Mouse (Mus musculus) heart, embryonic 15.5 days (tissue): ENCODE measurements around the gene C130026I21Rik. TPM values are rescaled to one million over a fixed set of nuclear protein-coding genes. Genes with fewer than 3 reads are reported as not detected.
"Not testable (repeated sequence)": the region's sequence is repeated elsewhere in the genome, so short reads cannot be mapped to it uniquely, and the experiment has no call there.

ENCODE experiments used
- ATAC-seq: fragments of 200-750 bp; cut with Nextera tagmentation; replicated peaks from 2 replicates; pipeline ENCODE4 v1.8.0; 2017; ENCODE audit warnings: low read depth, moderate TSS enrichment; ENCODE audit not compliant: insufficient number of reproducible peaks, insufficient read depth, low FRiP score
- H3K27ac ChIP-seq: fragments of 300-500 bp; sonication (generic); 2 replicates; pipeline ENCODE4 v1.5.1; 2015; ENCODE audit warnings: mild to moderate bottlenecking, inconsistent platforms
- H3K27me3 ChIP-seq: fragments of 300-500 bp; sonication (generic); 2 replicates; pipeline ENCODE4 v1.6.1; 2015; ENCODE audit warnings: inconsistent platforms
- H3K36me3 ChIP-seq: fragments of 300-500 bp; sonication (generic); 2 replicates; pipeline ENCODE4 v1.6.1; 2015; ENCODE audit warnings: mild to moderate bottlenecking, inconsistent platforms
- H3K4me1 ChIP-seq: fragments of 300-500 bp; sonication (generic); replicated peaks from 2 replicates; pipeline ENCODE4 v1.6.1; 2015; ENCODE audit warnings: inconsistent platforms
- H3K4me2 ChIP-seq: fragments of 300-500 bp; sonication (generic); 2 replicates; pipeline ENCODE4 v1.6.1; 2015; ENCODE audit warnings: inconsistent platforms, mild to moderate bottlenecking, moderate library complexity
- H3K4me3 ChIP-seq: fragments of 300-500 bp; sonication (generic); 2 replicates; pipeline ENCODE4 v1.5.1; 2015; ENCODE audit warnings: mild to moderate bottlenecking, inconsistent platforms
- H3K9ac ChIP-seq: fragments of 300-500 bp; sonication (generic); 2 replicates; pipeline ENCODE4 v1.6.1; 2015; ENCODE audit warnings: mild to moderate bottlenecking, inconsistent platforms
- H3K9me3 ChIP-seq: fragments of 300-500 bp; sonication (generic); replicated peaks from 2 replicates; pipeline ENCODE4 v1.6.1; 2016; ENCODE audit warnings: inconsistent platforms
- WGBS: fragments of 180-500 bp; shearing (Covaris S2); methylation state at CpG from one replicate; pipeline ENCODE4 v1.1.7; 2015; ENCODE audit warnings: mixed read lengths; 5-methylcytosine and 5-hydroxymethylcytosine counted together
- polyA plus RNA-seq: library from polyadenylated mRNA; unstranded; fragments of >200 nt; fragmentation: Nextera tagmentation; extraction: Ambion mirVana; gene quantifications from 2 replicates; pipeline ENCODE4 v1.2.1, GENCODE M21; 2015

C130026I21Rik gene
- polyA plus RNA-seq, 1 experiment from 2014 or later: not detected

DNA sequence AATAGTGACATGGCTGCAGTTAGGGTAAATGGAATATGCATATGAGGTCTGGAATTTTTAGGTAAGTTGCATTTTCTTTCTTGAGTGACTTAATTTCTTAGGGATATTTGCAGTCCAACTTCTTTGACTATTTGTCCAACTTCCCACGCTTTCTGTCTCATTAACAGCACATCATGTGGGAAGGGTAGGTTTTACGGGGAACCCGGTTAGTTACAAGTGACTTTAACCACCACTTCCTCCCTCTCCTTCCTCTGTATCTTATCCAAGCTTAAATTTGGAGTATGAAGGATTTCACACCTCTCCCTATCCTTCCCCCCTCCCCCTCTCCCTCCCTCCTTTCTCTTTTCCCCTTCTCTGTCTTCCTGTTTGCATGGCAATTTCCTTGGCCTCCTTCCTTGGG is 259.4 kb downstream of the C130026I21Rik start:
- H3K9ac ChIP-seq, H3K27me3 ChIP-seq, H3K9me3 ChIP-seq, H3K36me3 ChIP-seq, H3K27ac ChIP-seq, H3K4me2 ChIP-seq, H3K4me1 ChIP-seq, ATAC-seq, H3K4me3 ChIP-seq: not testable (repeated sequence)
- WGBS: 75% methylated on average over 3 of the region's 3 CpGs

DNA sequence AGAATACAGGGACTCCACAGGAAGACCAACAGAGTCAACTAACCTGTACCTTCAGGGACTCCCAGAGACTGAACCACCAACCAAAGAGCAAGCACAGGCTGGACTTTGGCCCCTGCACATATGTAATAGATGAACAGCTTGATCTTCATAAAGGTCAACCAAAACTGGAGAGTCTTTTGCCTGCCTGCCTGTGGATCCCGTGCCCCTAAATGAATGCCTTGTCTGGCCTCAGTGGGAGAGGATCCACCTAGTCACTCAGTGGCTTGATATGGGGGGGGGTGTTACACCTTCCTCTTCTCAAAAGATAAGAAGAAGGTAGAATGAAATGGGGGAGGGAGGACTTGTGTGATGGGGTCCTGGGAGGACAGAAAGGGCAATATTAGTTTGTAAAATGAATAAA is 262.6 kb downstream of the C130026I21Rik start:
- H3K4me1 ChIP-seq, ATAC-seq, H3K27ac ChIP-seq, H3K9me3 ChIP-seq, H3K27me3 ChIP-seq, H3K9ac ChIP-seq, H3K4me3 ChIP-seq, H3K36me3 ChIP-seq, H3K4me2 ChIP-seq: not testable (repeated sequence)
- 54% methylated on average over 1 of the region's 1 CpGs for WGBS

DNA sequence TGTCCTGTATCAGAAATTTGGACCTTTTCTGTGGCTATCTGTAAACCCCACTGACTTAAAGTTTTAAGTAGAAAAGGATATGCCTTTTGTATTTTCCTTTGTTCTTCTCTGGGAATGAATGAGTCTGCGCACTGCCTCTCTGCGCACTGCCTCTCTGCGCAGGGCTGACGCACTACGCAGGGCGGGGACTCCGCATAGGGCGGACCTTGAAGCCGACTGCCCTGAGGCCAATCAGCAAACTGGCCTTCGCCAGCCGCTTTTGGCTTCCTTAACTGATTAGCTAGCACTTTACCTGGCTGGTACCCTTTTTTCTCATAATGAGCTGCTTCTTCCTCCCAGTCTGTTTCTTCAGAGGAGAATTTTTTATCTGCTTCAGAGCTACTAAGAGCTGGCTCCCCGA is 271.1 kb downstream of the C130026I21Rik start:
- H3K9ac ChIP-seq, H3K4me3 ChIP-seq, H3K27ac ChIP-seq, H3K4me2 ChIP-seq, H3K27me3 ChIP-seq, H3K4me1 ChIP-seq, H3K36me3 ChIP-seq, ATAC-seq, H3K9me3 ChIP-seq: not testable (repeated sequence)
- 95% methylated on average over 7 of the region's 12 CpGs for WGBS

DNA sequence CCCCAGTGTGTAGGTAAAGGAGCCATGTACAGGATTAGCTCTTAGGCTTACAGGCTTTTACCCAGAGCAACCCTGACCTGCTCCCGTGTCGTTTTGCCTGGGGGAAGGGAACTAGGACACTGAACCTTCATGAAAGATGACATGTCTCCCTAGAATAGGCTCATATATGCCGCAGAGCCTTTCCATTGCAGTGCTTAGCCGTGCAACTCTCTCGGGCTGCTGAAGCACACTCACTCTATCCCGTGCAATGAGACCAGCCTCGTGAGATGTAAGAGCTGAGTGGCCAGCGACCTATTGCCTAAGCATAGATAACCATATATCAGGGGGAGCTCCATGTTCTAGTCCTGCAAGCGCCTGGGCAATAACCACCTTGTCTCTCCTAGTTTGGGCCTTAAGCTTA is 274.1 kb downstream of the C130026I21Rik start:
- H3K27me3 ChIP-seq, ATAC-seq: not testable (repeated sequence)
- 79% methylated on average over 7 of the region's 9 CpGs for WGBS

DNA sequence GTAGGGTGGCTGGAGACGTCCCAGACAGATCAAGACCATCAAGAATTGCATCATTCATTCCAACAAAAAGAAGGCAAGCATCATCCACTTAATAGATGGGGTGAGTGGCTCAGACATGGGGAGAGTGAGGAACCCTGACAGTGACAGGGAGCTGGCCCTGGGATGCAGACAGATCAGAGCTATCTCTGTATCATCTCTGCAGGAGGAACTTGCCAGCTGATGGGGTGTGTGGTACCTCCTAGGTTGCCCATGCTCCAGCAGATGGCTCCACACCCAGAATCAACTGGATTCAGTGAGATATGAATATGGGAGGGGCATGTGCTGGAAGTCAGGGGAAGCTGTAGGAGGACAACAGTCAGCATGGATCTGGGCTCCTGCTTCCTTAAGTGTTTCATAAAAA is 275.9 kb downstream of the C130026I21Rik start:
- not testable (repeated sequence) for H3K4me1 ChIP-seq, H3K4me2 ChIP-seq, H3K27me3 ChIP-seq, H3K9me3 ChIP-seq, H3K4me3 ChIP-seq, ATAC-seq, H3K9ac ChIP-seq, H3K27ac ChIP-seq, H3K36me3 ChIP-seq
- no CpG with 5 or more reads among the region's 1 CpGs for WGBS

More for the DNA sequence above, 274.1 kb downstream of the C130026I21Rik start:
- H3K4me2 ChIP-seq, H3K9ac ChIP-seq, H3K4me3 ChIP-seq, H3K9me3 ChIP-seq, H3K4me1 ChIP-seq, H3K36me3 ChIP-seq, H3K27ac ChIP-seq: not testable (repeated sequence)

DNA sequence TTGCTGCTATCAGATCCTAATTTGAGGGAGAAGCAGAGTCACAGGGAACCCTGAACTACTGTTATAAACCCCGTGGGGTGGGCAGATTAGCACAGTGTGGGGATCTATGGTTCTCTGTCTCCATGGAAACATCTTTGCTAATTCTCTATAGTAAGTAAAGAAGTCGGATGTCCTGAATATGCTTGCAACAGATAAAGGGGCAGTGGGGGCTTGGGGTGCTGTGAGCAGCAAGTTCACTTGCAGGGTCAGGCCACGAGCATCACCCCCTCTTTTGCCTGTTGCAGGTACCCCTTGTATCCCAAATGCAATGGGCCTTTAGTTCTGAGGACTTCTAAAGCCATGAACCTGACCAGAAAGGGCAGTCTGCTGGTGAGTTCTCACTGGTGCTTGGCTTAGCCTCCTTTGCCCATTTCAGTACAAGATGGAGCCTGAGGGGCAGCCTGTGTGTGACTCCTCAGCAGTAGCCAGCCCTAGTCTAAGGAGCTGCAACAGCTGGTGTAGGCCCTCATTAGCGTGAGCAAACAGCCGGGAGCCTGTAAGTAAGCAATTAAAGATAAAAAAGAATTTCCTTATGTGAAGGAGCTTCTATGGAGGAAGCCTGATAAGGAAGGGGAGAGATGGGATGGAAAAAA is 276.6 kb downstream of the C130026I21Rik start:
- not testable (repeated sequence) for H3K4me1 ChIP-seq, H3K4me3 ChIP-seq, H3K9me3 ChIP-seq, H3K27ac ChIP-seq, H3K9ac ChIP-seq, H3K36me3 ChIP-seq, H3K27me3 ChIP-seq, H3K4me2 ChIP-seq
- peak; percentile 53 for ATAC-seq
- WGBS: 31% methylated on average over 2 of the region's 5 CpGs

DNA sequence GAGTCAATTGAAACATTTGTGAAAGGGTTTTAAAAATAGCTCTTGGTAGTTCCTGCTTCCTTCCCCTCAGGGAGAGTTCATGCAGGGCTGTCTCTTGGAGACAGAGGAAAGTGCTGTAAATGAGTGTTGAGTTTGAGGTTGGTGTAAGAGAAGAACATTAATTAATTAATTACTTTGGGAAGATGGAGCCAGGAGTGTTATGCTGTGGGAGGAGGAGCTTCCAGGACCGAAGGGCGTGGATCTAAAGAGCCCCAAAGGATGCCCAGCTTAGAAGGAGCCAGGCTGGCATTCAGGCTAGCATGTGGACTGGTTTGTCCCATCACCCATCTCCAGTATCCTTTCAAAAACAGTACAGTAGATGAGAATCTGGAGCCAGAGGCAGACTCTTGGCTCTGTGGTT is 277.1 kb downstream of the C130026I21Rik start:
- not testable (repeated sequence) for H3K4me3 ChIP-seq, H3K36me3 ChIP-seq, H3K27ac ChIP-seq, H3K9me3 ChIP-seq, H3K4me1 ChIP-seq, H3K27me3 ChIP-seq, H3K9ac ChIP-seq, H3K4me2 ChIP-seq
- WGBS: no CpG with 5 or more reads among the region's 2 CpGs
- peak; percentile 60 for ATAC-seq

DNA sequence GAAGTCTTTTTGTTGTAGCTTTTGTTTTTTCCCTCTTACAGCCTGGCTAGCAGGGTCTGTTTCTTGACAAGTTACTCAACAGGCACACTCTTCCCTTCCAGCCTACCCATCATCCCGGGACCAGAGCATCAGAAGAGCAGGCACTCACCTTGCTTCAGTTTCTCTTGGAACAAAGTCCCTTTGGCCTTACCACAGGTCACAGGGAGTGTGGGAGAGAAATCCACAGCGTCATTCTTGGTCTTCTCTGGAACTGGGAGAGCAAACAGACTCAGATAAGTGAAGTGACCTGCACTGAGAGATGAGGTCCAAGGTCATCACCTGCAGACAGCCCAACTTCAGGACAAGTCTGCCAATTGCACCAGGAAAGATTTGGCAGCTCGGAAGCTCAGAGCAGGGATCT is 277.5 kb downstream of the C130026I21Rik start:
- not testable (repeated sequence) for H3K9ac ChIP-seq, H3K27me3 ChIP-seq, H3K36me3 ChIP-seq, H3K4me3 ChIP-seq, H3K4me1 ChIP-seq, H3K9me3 ChIP-seq, H3K4me2 ChIP-seq, H3K27ac ChIP-seq
- no CpG with 5 or more reads among the region's 3 CpGs for WGBS
- peak; percentile 47 for ATAC-seq

DNA sequence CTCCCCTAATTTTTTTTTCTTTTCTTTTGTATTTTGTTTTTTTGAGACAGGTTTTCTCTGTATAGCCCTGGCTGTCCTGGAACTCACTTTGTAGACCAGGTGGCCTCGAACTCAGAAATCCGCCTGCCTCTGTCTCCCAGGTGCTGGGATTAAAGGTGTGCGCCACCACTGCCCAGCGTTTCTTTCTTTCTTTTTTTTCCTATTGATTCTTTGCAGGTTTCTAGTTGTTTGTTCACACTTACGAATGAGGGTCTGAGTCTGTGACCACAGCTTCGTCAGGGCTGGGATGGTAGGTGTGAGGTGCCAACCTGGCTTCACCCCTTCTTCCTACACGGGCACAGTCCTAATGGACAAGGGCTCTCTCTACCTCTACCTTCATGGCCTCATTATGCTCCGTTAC is 281.3 kb downstream of the C130026I21Rik start:
- 72% methylated on average over 8 of the region's 8 CpGs for WGBS
- H3K27me3 ChIP-seq, H3K9ac ChIP-seq, ATAC-seq, H3K4me1 ChIP-seq, H3K9me3 ChIP-seq, H3K4me3 ChIP-seq, H3K36me3 ChIP-seq, H3K4me2 ChIP-seq, H3K27ac ChIP-seq: not testable (repeated sequence)

DNA sequence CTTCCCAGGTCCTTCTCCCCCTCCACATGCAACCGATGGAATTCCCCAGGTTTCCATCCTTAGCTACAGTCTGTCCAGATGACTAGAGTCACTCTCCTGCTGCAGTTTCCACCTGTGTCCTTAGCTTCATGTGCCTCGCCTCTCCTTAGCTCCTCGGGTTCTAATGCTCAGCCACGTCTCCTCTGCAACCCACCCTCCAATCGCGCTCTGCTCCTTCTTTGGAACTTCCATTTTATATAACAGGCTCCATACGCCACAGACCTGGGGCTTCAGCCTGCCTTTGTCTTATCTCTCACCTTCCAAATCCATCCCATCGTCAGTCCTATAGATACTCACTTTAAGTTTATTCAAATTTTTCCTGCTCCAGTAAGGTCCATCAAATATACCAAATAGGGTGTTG is 282.6 kb downstream of the C130026I21Rik start:
- H3K27ac ChIP-seq, H3K27me3 ChIP-seq, H3K36me3 ChIP-seq, H3K9me3 ChIP-seq, H3K4me1 ChIP-seq, ATAC-seq, H3K4me3 ChIP-seq, H3K9ac ChIP-seq, H3K4me2 ChIP-seq: not testable (repeated sequence)
- WGBS: 63% methylated on average over 8 of the region's 8 CpGs

DNA sequence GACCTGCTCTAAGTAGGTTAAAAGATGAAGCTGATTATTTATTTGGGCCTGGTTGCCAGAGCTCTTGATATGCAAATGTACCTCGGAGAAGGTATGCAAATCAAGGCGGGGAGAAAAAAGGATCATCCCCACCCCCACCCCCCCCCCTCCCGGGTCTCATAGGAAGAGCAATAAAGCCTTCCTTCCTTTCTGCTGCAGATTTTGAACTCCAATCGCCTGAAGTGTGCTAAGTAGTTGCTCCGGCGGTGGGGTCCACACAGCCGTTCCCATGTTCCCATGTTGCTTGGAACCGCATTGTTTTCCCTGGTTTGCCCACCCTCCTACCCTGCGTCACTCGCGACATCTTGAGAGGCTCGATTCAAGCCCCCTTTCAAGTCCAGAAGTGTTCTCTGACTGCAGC is 308.6 kb downstream of the C130026I21Rik start:
- ATAC-seq, H3K4me1 ChIP-seq, H3K27me3 ChIP-seq, H3K9ac ChIP-seq, H3K36me3 ChIP-seq, H3K9me3 ChIP-seq, H3K27ac ChIP-seq: not testable (repeated sequence)
- peak overlapping the region; percentile 48 for H3K4me2 ChIP-seq
- WGBS: 10% methylated on average over 12 of the region's 12 CpGs
- H3K4me3 ChIP-seq: peak overlapping the region; percentile 23

DNA sequence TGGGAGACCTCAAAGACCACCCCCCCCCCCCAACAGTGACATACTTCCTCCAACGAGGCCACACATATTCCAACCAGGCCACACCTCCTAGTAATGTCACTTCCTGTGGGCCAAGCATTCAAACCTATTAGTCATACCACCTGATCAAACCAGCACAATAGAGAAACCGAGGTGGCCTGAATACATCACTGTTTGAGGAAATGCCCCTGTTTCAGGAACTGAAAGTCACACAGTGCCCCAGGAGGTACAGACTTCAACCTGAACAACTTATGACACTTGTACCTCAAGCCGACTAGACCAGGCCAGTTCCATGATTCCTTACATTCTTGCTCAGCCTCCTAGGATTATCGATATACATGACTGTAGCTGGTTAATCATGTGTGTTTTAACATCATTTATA is 312.7 kb downstream of the C130026I21Rik start:
- WGBS: 75% methylated on average over 4 of the region's 4 CpGs
- not testable (repeated sequence) for H3K9me3 ChIP-seq, H3K9ac ChIP-seq, H3K4me1 ChIP-seq, H3K27ac ChIP-seq, H3K27me3 ChIP-seq, ATAC-seq, H3K4me3 ChIP-seq, H3K36me3 ChIP-seq, H3K4me2 ChIP-seq
